Mouse (Mus musculus) midbrain, embryonic 11.5 days (tissue): ENCODE results near the gene Tmem8. TPM values are rescaled to one million over a fixed set of nuclear protein-coding genes. Genes with fewer than 3 reads are reported as not detected.

Experiments used
- ATAC-seq: fragments of 200-750 bp; cut with Nextera tagmentation; 2 replicates; pipeline ENCODE4 v1.8.0; 2017; ENCODE audit warnings: moderate TSS enrichment, moderate library complexity; ENCODE audit not compliant: low FRiP score
- DNase-seq: peaks from one replicate; pipeline ENCODE4 v3.0.0; 2015; ENCODE audit warnings: low spot score; ENCODE audit errors: missing footprints
- H3K27ac ChIP-seq: fragments of 300-500 bp; sonication (generic); 2 replicates; pipeline ENCODE4 v1.5.1; 2014; ENCODE audit warnings: low read depth, low read length
- H3K27me3 ChIP-seq: fragments of 300-500 bp; sonication (generic); 2 replicates; pipeline ENCODE4 v1.6.1; 2014; ENCODE audit warnings: mild to moderate bottlenecking, low read length, moderate library complexity, mixed read lengths; ENCODE audit not compliant: control insufficient read depth, insufficient read depth
- H3K36me3 ChIP-seq: fragments of 300-500 bp; sonication (generic); 2 replicates; pipeline ENCODE4 v1.6.1; 2014; ENCODE audit warnings: mild to moderate bottlenecking, low read length, moderate library complexity, mixed read lengths; ENCODE audit not compliant: control insufficient read depth, insufficient read depth
- H3K4me1 ChIP-seq: fragments of 300-500 bp; sonication (generic); 2 replicates; pipeline ENCODE4 v1.6.1; 2014; ENCODE audit warnings: low read length; ENCODE audit not compliant: control insufficient read depth, insufficient read depth
- H3K4me2 ChIP-seq: fragments of 300-500 bp; sonication (generic); 2 replicates; pipeline ENCODE4 v1.6.1; 2014; ENCODE audit warnings: mild to moderate bottlenecking, moderate library complexity
- H3K4me3 ChIP-seq: fragments of 300-500 bp; sonication (generic); 2 replicates; pipeline ENCODE4 v1.5.1; 2014; ENCODE audit warnings: low read depth, low read length
- H3K9ac ChIP-seq: fragments of 300-500 bp; sonication (generic); 2 replicates; pipeline ENCODE4 v1.6.1; 2014; ENCODE audit warnings: low read length
- H3K9me3 ChIP-seq: fragments of 300-500 bp; sonication (generic); 2 replicates; pipeline ENCODE4 v1.6.1; 2016; ENCODE audit warnings: low read length; ENCODE audit not compliant: control insufficient read depth
- WGBS: fragments of 180-500 bp; shearing (Covaris S2); extraction: QIAGEN DNeasy Blood & Tissue Kit; methylation state at CpG from one replicate; pipeline ENCODE4 v1.1.7; 2014; 5-methylcytosine and 5-hydroxymethylcytosine counted together
- polyA plus RNA-seq: library from polyadenylated mRNA; unstranded; fragments of >200 nt; fragmentation: Nextera tagmentation; extraction: Ambion mirVana; gene quantifications from 2 replicates; pipeline ENCODE4 v1.2.1, GENCODE M21; 2014

Gene Tmem8
- polyA plus RNA-seq, 1 experiment from 2014 or later, result 1.3 TPM

DNA sequence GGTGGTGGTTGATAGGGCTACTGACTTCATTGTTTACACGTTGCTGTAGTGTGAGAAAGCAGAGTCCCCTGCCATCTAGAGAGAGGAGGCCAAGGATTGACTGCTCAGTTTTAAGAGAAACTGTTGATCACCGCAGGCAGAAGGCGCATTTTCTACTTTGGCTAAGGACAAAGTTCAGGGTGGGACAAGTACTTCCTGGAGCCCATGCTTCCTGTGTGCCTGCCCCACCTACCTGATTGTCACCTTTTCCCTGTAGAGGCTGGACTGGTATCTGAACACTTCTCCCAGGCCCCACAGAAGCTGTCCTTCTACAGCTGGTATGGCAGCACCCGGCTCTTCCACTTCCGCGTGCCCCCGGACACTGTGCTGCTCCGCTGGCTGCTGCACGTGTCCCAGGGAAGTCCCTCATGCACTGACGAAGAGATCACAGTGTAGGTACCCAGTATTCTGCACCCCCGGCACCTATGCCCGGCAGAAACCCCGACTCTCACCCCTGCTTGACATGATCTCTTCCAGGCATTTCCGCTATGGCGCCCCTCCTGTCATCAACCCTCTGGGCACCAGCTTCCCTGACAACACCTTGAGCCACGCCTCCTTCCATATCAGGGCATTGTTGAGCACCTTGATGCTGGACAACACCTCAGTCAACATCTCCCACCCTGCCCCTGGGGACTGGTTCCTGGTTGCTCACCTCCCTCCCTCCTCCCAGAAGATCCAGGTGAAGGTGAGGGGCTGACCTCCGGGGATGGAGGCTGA is 3.6 kb downstream of the Tmem8 start:
- H3K36me3 ChIP-seq, result no peaks in the 10 kb centered on the region
- WGBS, result 86% methylated on average over 17 of the region's 17 CpGs
- no peak for ATAC-seq
- no peak overlapping the region for H3K27ac ChIP-seq
- no peak overlapping the region for H3K9ac ChIP-seq
- H3K4me3 ChIP-seq, result no peak overlapping the region
- H3K4me1 ChIP-seq, result peaks cover 5% of the 10 kb centered on the region; the same call in 1 of the 2 replicates
- no peak overlapping the region for H3K4me2 ChIP-seq
- peaks cover 36% of the 10 kb centered on the region for H3K27me3 ChIP-seq
- no peaks in the 10 kb centered on the region for H3K9me3 ChIP-seq
- no peak for DNase-seq

DNA sequence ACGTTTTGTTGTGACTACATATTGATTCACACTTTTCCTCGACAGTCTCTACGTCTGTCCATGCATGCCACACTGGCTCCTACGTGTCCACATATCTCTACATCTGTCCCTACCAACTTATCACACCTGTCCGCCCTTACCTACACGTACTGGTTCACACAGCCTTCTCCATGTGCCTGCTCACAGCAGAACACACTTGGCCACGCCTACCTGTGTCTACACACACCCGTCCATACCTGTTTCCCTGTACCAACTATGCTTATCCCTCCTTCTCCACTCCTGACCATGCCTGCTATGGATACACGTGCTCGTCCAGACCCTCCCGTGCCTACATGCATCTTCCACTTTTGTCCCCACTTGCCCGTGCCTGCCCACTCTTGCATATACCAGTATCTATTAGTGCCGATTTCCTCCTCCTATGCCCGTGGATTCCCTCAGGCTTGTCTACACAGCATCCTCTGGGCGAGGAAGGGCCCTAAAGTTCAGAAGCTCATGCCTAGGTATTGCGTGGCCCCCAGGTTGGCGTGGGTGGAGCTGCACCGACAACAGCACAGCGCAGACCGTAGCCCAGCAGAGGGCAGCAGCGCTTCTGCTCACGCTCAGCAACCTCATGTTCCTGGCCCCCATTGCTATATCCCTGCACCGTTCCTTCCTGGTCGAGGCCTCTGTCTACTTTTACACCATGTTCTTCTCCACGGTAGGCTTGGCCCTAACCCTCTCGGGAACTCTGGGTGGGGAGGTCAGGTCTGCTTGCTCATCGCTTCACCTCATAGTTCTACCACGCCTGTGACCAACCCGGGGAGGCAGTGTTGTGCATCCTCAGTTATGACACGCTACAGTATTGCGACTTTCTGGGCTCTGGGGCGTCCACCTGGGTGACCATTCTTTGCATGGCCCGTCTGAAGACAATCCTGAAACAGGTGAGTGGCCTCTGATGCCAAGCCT is 6.9 kb downstream of the Tmem8 start:
- H3K4me1 ChIP-seq, result peaks cover 10% of the 10 kb centered on the region
- no peak overlapping the region for H3K4me2 ChIP-seq
- H3K9me3 ChIP-seq, result no peaks in the 10 kb centered on the region
- H3K27me3 ChIP-seq, result peaks cover 10% of the 10 kb centered on the region
- H3K9ac ChIP-seq, result no peak overlapping the region
- 50% methylated on average over 33 of the region's 33 CpGs for WGBS
- no peaks in the 10 kb centered on the region for H3K36me3 ChIP-seq
- ATAC-seq, result peak; percentile 49
- DNase-seq, result peak; percentile 92
- no peak overlapping the region for H3K27ac ChIP-seq
- no peak overlapping the region for H3K4me3 ChIP-seq

DNA sequence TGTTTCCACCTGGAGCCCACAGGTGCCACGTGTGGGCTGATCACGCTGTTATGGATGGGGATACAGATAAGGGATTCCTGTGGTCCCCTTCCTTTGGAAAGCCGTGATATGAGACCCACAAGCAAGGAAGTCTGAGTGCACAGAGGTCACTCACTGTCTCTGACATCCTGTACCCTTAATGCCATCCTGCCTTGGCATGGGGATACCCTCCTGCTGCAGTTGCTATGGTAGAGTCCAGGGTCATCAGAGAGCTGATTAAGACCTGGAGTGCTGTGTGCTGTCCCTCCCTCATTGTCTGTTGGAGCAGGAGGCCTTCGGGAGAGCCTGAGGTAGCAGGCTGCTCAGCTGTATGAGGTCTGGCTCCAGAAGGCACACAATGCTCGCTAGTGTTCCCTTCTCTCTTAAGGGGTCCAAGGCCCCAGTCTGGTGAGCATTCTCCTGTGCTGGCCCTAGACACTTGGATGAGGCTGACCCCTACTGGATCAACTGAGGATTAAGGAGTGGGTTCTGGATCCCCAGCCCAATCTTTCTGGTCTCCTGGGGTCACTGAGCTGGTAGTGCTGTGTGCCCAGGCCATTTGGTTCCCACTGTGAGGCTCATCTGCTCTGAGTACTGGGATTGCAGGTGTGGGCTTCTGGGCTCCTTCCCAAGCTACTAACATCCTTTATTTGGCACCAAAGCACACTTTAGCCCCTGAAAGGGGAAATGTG is 9.5 kb downstream of the Tmem8 start:
- no peak overlapping the region for H3K27ac ChIP-seq
- DNase-seq, result no peak
- no peak for ATAC-seq

DNA sequence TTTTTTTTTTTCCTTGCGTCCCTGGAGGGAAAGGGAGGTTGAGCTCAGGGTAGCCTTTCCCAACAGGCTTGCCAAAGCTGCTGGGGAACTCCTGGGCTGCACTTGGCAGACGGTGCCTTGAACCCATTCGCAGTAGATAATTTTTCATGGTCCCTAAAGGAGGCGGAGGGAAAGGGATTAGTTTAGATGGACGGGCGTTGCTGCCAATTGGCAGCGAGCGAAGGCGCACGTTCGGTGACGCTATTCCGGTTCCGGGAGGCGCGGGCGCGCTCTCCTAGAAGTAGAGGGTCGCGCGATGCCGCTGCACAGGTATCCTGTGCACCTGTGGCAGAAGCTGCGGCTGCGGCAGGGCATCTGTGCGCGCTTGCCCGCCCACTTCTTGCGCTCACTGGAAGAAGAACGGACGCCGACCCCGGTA is 10.2 kb downstream of the Tmem8 start, which contains the start of gene Mrpl28:
TSS of gene Mrpl28 (plus strand) at position 234 of the 418 bp plus-strand sequence.
- Histone ChIP-seq H3K27ac (no peak within 1 kb of the TSS), H3K9ac (peak within 1 kb of the TSS; percentile 81), H3K4me3 (peak within 1 kb of the TSS; percentile 96), H3K27me3 (no peaks in the 10 kb centered on the region), H3K4me1 (peaks cover 10% of the 10 kb centered on the region), H3K36me3 (peaks cover 14% of the 10 kb centered on the region), H3K4me2 (peak within 1 kb of the TSS; percentile 93), H3K9me3 (no peaks in the 10 kb centered on the region)
- DNase-seq (peak; percentile 100), ATAC-seq (peak; percentile 89)
- under 1% methylated on average over 32 of the region's 32 CpGs for WGBS

More for the DNA sequence above, 9.5 kb downstream of the Tmem8 start:
- H3K4me2 ChIP-seq, result no peak overlapping the region
- WGBS, result 69% methylated on average over 5 of the region's 5 CpGs
- no peak overlapping the region for H3K9ac ChIP-seq
- H3K4me3 ChIP-seq, result no peak overlapping the region
- H3K9me3 ChIP-seq, result no peaks in the 10 kb centered on the region
- H3K36me3 ChIP-seq, result peaks cover 8% of the 10 kb centered on the region
- H3K4me1 ChIP-seq, result peaks cover 10% of the 10 kb centered on the region
- no peaks in the 10 kb centered on the region for H3K27me3 ChIP-seq

DNA sequence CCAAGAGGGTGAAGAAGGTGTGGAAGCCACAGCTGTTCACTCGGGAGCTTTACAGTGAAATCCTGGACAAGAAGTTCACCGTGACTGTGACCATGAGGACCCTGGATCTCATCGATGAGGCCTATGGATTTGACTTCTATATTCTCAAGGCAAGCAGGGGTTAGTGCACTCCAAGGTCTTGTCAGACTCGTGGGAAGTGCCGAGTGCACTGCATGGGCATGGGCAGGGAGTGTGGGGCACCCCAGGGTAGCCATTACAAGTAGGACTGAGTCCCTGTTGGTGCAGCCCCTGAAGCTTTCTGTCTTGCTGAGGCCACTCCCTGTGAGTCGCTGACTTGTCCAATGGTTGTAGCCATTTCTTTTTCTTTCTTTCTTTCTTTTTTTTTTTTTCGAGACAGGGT is 11.5 kb downstream of the Tmem8 start:
- Histone ChIP-seq H3K9me3 (no peaks in the 10 kb centered on the region), H3K36me3 (peaks cover 18% of the 10 kb centered on the region), H3K27ac (no peak overlapping the region), H3K4me3 (peak overlapping the region; percentile 96), H3K4me2 (peak overlapping the region; percentile 93), H3K4me1 (peaks cover 10% of the 10 kb centered on the region), H3K27me3 (no peaks in the 10 kb centered on the region), H3K9ac (peak overlapping the region; percentile 81)
- WGBS, result 94% methylated on average over 7 of the region's 7 CpGs
- ATAC-seq (no peak), DNase-seq (no peak)

DNA sequence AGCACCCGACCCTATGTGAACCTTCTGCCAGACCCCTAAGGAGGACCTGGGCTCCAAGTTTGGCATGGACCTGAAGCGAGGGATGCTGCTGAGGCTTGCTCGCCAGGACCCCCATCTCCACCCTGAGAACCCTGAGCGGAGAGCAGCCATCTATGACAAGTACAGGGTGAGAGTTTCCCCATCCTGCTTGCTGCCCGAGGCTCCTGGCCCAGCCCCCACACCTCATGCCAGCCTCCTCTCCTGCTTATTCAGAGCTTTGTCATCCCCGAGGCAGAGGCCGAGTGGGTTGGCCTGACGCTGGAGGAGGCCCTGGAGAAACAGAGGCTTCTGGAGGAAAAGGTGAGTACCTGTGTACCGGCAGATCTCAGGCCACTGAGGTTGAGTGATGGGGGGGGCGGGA is 12.1 kb downstream of the Tmem8 start:
- Histone ChIP-seq H3K36me3 (peaks cover 22% of the 10 kb centered on the region), H3K4me1 (peaks cover 10% of the 10 kb centered on the region), H3K4me3 (peak overlapping the region; percentile 3; the same call in 1 of the 2 replicates), H3K4me2 (no peak overlapping the region), H3K9ac (no peak overlapping the region), H3K27me3 (0 out of 2 replicates have a peak, but pooled peaks cover 2% of the 10 kb centered on the region), H3K9me3 (no peaks in the 10 kb centered on the region), H3K27ac (no peak overlapping the region)
- ATAC-seq (no peak), DNase-seq (no peak)
- 89% methylated on average over 10 of the region's 10 CpGs for WGBS

DNA sequence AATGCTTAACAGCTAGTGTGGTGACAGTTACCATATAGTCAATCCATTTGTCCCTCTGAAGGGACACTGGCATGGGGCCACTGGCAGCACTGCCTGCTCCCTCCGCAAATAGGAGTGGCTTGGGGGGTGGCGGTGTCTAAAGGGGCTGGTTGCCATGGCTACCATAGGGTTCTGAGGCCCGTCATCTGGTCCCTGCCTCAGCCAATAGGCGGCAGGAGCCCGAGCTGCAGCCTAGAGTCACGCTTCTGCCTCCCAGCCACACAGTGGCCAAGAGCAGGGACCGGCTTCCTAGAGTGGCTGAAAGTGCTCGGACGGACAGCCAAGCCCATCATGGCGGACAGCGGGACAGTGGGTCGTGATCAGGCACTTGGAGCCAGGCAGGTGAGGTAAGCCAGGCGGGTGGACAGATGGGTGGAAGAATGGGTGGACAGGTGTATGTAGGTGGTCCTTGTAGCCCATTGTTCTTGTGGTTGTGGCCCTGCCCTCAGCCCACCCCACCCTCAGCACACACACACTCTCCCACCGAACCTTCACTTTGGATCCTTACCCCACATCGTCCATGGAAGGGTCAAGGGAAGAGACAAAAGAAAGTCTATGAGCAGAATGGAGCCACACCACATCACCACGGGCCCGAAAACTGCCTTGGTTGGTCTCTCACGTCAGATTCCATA is 18.1 kb downstream of the Tmem8 start:
- Histone ChIP-seq H3K4me2 (peak overlapping the region; percentile 47), H3K4me1 (peaks cover 27% of the 10 kb centered on the region), H3K4me3 (peak overlapping the region; percentile 33), H3K27me3 (peaks cover 16% of the 10 kb centered on the region), H3K27ac (peak overlapping the region; percentile 92), H3K9ac (peak overlapping the region; percentile 51), H3K36me3 (peaks cover 24% of the 10 kb centered on the region), H3K9me3 (no peaks in the 10 kb centered on the region)
- peak; percentile 90 for DNase-seq
- 52% methylated on average over 18 of the region's 18 CpGs for WGBS
- peak; percentile 74 for ATAC-seq
